ENCODE assay signal across 14 mouse cellular contexts in genomic region chr8:91081911-91082310, GRCm38 (mm10). TPM values are rescaled to one million over a fixed set of nuclear protein-coding genes. Genes with fewer than 3 reads are reported as not detected.
A peak's percentile ranks its signal among the peaks of the same experiment; 100 is the strongest.
DNase-seq lines count a peak whose midpoint lies in the region; ATAC-seq and TF ChIP-seq lines count a peak whose summit lies in the region.
"Had no signal": no experiment of that assay in that cellular context is flagged by ENCODE, and none has a peak within 500 bp of the region (broad histone marks: within the 10 kb centered on the region; RNA-seq: fewer than 3 reads in every experiment).

No protein-coding gene starts in this region.

- 64% methylated on average over 7 of the region's 7 CpGs for WGBS in kidney, adult 2 months
- WGBS in liver, embryonic 16.5 days (ENCODE audit: insufficient replicate concordance), result 24% methylated on average over 7 of the region's 7 CpGs
- 88% methylated on average over 7 of the region's 7 CpGs for WGBS in forebrain, postnatal 0 days
- WGBS in thymus, adult 2 months, result 21% methylated on average over 7 of the region's 7 CpGs

- no peak overlapping the region for H3K4me3 ChIP-seq in kidney, adult 2 months (ENCODE audit: insufficient read depth, low read depth, low read length)
- H3K4me3 ChIP-seq in liver, embryonic 16.5 days (ENCODE audit: low read depth, low read length), result no peak overlapping the region
- H3K4me3 ChIP-seq in forebrain, postnatal 0 days (ENCODE audit: low read depth, low read length), result no peak overlapping the region
- H3K4me3 ChIP-seq in thymus, adult 2 months (ENCODE audit: control insufficient read depth, insufficient read depth, low read length), result no peak overlapping the region
- H3K4me3 ChIP-seq: hindbrain, embryonic 13.5 days had no signal

- no peaks in the 10 kb centered on the region for H3K9me3 ChIP-seq in liver, embryonic 16.5 days (replicated peaks; ENCODE audit: control insufficient read depth, low read length)
- no peaks in the 10 kb centered on the region for H3K9me3 ChIP-seq in forebrain, postnatal 0 days (ENCODE audit: low read length)
- H3K9me3 ChIP-seq: G1E; hindbrain, embryonic 13.5 days had no signal

- H3K36me3 ChIP-seq in kidney, adult 2 months (ENCODE audit: control insufficient read depth, insufficient read depth, low read length), result peaks cover 13% of the 10 kb centered on the region
- H3K36me3 ChIP-seq in liver, embryonic 16.5 days (ENCODE audit: control insufficient read depth, insufficient read depth), result no peaks in the 10 kb centered on the region; the same call in 1 of the 2 replicates
- H3K36me3 ChIP-seq in forebrain, postnatal 0 days (ENCODE audit: insufficient read depth), result peaks cover 40% of the 10 kb centered on the region
- H3K36me3 ChIP-seq in thymus, adult 2 months (ENCODE audit: control insufficient read depth, insufficient read depth, low read length), result peaks cover 50% of the 10 kb centered on the region

- DNase-seq in kidney, adult 2 months, result no peak
- DNase-seq in kidney, postnatal 36 days, result no peak
- DNase-seq in A20 (ENCODE audit: low read depth, low spot score) (peak; percentile 76), ZHBTc4 (ENCODE audit: low read depth, low spot score) (peak; percentile 44)
- DNase-seq in forebrain, postnatal 0 days, result no peak
- DNase-seq in thymus, adult 2 months, result no peak
- DNase-seq in gastrocnemius, postnatal 25 days, result no peak
- DNase-seq: adrenal gland, adult 8-10 months; cerebellum, adult 9-10 months; gastrocnemius, postnatal 14 days; right cerebral cortex, adult 18-20 months had no signal

- no peak for TF ChIP-seq POLR2A in kidney, adult 2 months (IDR thresholded peaks at IDR 0.05; ENCODE audit: low read depth, low read length)
- no peak for TF ChIP-seq POLR2A in thymus, adult 2 months (IDR thresholded peaks at IDR 0.05; ENCODE audit: control insufficient read depth, extremely low read depth, insufficient read depth, low read length, poor library complexity)

- no peaks in the 10 kb centered on the region for H3K4me1 ChIP-seq in kidney, adult 2 months (ENCODE audit: control insufficient read depth, insufficient read depth, low read length)
- no peaks in the 10 kb centered on the region for H3K4me1 ChIP-seq in liver, embryonic 16.5 days (ENCODE audit: control insufficient read depth, low read depth, low read length)
- H3K4me1 ChIP-seq in forebrain, postnatal 0 days (ENCODE audit: insufficient read depth), result no peaks in the 10 kb centered on the region
- H3K4me1 ChIP-seq in thymus, adult 2 months (replicated peaks; ENCODE audit: control insufficient read depth, insufficient read depth, low read length), result peaks cover 17% of the 10 kb centered on the region
- H3K4me1 ChIP-seq: hindbrain, embryonic 13.5 days had no signal

- no peak for TF ChIP-seq CTCF in kidney, adult 2 months (conservative IDR thresholded peaks at IDR 0.05; ENCODE audit: insufficient read depth, insufficient read length, low read depth, low read length)
- no peak for TF ChIP-seq CTCF in forebrain, postnatal 0 days (IDR thresholded peaks at IDR 0.05; ENCODE audit: low read depth)
- TF ChIP-seq CTCF in thymus, adult 2 months (IDR thresholded peaks at IDR 0.05; ENCODE audit: borderline replicate concordance, control insufficient read depth, extremely low read depth, insufficient read depth, low read length, poor library complexity), result no peak

- H3K9ac ChIP-seq in liver, embryonic 16.5 days (ENCODE audit: low read depth, low read length), result no peak overlapping the region
- no peak overlapping the region for H3K9ac ChIP-seq in forebrain, postnatal 0 days
- H3K9ac ChIP-seq: hindbrain, embryonic 13.5 days had no signal

- no peak overlapping the region for H3K4me2 ChIP-seq in liver, embryonic 16.5 days (ENCODE audit: low read depth, low read length)
- no peak overlapping the region for H3K4me2 ChIP-seq in forebrain, postnatal 0 days (ENCODE audit: low read depth)
- H3K4me2 ChIP-seq: hindbrain, embryonic 13.5 days had no signal

- peak; percentile 51 for ATAC-seq in liver, embryonic 16.5 days (ENCODE audit: low read depth)
- no peak for ATAC-seq in forebrain, postnatal 0 days

- H3K27ac ChIP-seq in kidney, adult 2 months (ENCODE audit: insufficient read depth, low read depth, low read length), result peak overlapping the region; percentile 26; the same call in 1 of the 2 replicates
- 0 out of 2 replicates have a peak overlapping the region, but pooled peaks have one; percentile 6 for H3K27ac ChIP-seq in liver, embryonic 16.5 days (ENCODE audit: low read length)
- no peak overlapping the region for H3K27ac ChIP-seq in forebrain, postnatal 0 days (ENCODE audit: low read depth, low read length)
- no peak overlapping the region for H3K27ac ChIP-seq in thymus, adult 2 months (ENCODE audit: control insufficient read depth, insufficient read depth, low read length)
- H3K27ac ChIP-seq: hindbrain, embryonic 13.5 days had no signal

- no peaks in the 10 kb centered on the region for H3K27me3 ChIP-seq in kidney, adult 2 months (replicated peaks; ENCODE audit: control insufficient read depth, insufficient read depth, low read length)
- no peaks in the 10 kb centered on the region for H3K27me3 ChIP-seq in liver, embryonic 16.5 days (ENCODE audit: control insufficient read depth, insufficient read depth, low read depth, low read length)
- no peaks in the 10 kb centered on the region for H3K27me3 ChIP-seq in forebrain, postnatal 0 days (ENCODE audit: insufficient read depth, low read length)
- no peaks in the 10 kb centered on the region for H3K27me3 ChIP-seq in thymus, adult 2 months (ENCODE audit: control insufficient read depth, insufficient read depth, low read length)
- H3K27me3 ChIP-seq: hindbrain, embryonic 13.5 days had no signal

RNA-seq across cellular contexts. Expression of gene Rbl2, which starts 12.1 kb away (rescaled TPM):
- 38.1 and 38.6 TPM in 2 replicates for polyA plus RNA-seq in kidney, adult 2 months (2012; rRNA removed)
- 6.0 and 6.1 TPM in 2 replicates for polyA plus RNA-seq in liver, embryonic 16.5 days (2015; fragmentation: Nextera tagmentation; extraction: Ambion mirVana)
- 28.9 and 35.1 TPM in 2 replicates for total RNA-seq in forebrain, postnatal 0 days (2014; rRNA removed)
- 8.7 and 13.3 TPM in 2 replicates for polyA plus RNA-seq in forebrain, postnatal 0 days (2015; fragmentation: Nextera tagmentation; extraction: Ambion mirVana)
- 51.6 and 52.9 TPM in 2 replicates for polyA plus RNA-seq in thymus, adult 2 months (2012; rRNA removed)
- 10 to 100 TPM; 27.0 to 31.6 TPM for total RNA-seq in gastrocnemius, postnatal 25 days (2021)

Comparison
In these comparisons a context has a peak if more than half of its experiments do, and no peak if none do; other contexts are left out.
1. DNase-seq: peak in A20 (single experiment) and ZHBTc4 (single experiment); none in kidney, adult 2 months (single experiment), kidney, postnatal 36 days (0 of 2), forebrain, postnatal 0 days (single experiment), thymus, adult 2 months (single experiment) and gastrocnemius, postnatal 25 days (single experiment).
2. H3K27ac ChIP-seq: peak in kidney, adult 2 months (single experiment) and liver, embryonic 16.5 days (single experiment); none in forebrain, postnatal 0 days (single experiment) and thymus, adult 2 months (single experiment).